Mouse (Mus musculus) adrenal gland (tissue): ENCODE data around the gene Pygo2.

ENCODE experiments used
- intact Hi-C: fragments of 180-260 bp; cut with DNase I; formaldehyde crosslinking; loops from one replicate; pipeline ENCODE4 v1.15.1; 2025

Gene Pygo2

DNA sequence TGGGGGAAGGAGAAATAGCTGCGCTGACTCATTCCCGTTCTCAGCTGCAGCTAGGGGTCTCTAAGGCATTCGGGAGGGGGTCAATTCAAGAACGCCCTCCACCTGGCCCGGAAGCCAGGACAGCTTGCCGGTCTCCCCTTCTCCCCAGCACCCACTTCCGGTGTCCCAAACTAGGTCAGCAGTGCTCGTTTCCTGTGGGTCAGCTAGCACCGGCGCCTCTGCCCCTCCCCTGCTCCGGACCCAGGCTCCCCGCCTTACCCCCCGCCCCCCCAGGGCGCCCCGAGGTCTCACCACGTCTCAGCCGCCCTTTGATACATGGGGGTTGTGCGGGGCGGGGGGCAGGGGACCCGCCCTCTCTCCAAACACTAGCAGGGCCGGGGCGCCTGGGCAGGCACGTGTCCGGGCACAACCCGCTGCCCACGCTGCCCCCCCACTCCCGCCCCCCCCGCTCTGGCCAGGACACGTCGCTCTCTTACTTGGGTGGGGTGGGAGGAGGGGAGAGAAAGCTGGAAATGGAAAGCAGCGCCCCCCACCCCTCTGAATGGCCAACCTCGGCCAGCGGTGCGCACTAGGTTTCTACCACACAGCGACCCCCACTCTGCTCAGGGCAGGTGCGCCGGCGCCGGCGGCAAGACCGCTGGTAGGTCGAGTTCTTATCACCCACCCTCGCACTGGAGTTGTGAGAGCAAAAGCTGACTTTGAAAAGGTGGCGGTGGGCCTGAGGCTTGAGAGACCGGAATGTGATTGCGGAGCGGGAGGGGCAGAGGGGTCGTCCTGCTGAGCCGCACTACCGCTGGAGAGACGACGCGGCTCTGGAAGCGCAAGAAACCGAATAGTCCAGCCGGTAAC, 38.1 kb upstream of the Pygo2 start:
- intact Hi-C loops, result no loop called here

DNA sequence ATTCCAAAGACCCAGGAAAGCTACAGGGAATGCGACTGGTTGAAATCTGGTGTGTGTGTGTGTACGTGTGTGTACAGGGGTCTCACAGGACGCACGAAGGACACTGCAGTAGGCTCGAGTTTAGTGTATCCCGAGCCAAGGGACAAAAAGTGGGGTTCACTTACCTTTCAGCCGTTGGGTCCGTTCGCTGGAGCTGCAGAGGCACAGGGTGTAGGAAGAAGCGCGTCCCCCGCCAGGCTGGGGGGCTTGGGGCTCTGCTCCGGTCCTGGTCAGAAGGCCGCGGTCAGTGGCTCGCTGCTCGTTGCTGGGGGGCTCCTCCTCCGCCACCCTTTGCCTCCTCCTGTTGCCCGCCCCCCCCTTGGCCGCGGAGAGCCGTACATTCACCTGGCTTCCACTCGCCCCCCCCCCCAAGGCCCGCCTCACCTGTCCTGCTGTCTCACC, 37.1 kb upstream of the Pygo2 start:
- intact Hi-C loops, result no loop called here

DNA sequence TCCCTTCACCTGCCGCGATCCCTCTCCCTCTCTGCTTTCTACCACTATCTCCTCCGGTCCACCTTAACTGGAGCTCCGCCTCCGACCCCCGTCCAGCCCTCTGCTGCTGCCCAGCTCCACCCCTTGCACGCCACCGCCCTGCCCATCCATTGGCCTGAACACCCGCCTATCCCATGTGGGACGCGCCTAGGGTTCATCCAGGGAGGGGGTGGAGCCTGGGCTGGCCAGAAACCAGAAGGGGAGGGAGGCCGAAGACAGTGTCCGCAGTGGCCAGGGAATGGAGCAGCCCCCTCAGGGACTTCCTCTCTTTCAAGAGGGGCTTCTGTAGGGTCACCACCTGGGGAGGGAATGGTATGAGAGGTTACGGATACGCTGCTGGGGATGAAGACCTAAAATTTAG, 36.4 kb upstream of the Pygo2 start:
- intact Hi-C loops, result no loop called here

DNA sequence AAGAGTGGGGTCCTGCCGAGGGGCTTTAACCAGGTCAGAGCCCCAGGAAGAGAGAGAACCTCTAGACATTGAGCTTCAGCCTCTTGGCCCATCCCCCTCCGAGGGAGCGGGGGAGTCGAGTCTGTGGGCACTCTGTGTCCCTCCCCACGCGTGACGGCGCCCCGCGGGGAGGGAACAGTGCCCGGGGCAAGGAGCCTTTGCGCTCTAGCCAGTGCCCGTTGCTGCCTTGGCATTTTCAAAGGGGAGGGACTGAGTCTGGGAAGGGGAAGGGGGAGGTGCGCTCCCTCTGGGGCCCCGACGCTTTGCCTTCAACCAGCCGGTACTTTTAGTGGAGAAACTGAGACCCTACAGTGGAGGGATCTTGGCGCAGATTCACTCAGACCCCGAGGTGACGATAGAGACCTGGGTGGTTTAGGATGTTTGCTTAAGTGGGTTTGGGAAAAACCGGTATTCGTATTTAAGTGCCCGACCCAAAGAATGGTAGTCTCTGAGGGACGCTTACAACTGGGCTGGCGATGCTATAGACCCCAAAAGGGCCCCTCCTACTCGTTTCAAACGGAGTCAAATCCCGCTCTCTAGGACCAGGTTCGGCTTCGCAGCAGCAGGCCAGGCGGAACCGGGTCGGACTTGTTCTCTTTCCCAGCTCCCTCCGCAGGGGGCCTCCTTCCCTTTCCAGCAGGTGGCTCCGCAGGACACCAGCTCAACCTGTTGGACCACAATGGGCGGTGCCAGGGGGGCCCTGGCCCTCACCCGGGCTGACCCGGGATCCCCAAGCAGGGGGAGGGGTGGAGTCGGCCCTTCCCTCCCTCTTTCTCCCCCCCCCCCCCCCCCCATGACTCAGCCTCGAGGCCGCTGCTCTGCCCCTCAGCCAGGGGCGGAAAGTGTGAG, 35.8 kb upstream of the Pygo2 start, which contains the start of gene Zbtb7b:
Zbtb7b (minus strand) TSS at position 771 of the 888 bp plus-strand sequence.
- intact Hi-C loops, result no loop called here

DNA sequence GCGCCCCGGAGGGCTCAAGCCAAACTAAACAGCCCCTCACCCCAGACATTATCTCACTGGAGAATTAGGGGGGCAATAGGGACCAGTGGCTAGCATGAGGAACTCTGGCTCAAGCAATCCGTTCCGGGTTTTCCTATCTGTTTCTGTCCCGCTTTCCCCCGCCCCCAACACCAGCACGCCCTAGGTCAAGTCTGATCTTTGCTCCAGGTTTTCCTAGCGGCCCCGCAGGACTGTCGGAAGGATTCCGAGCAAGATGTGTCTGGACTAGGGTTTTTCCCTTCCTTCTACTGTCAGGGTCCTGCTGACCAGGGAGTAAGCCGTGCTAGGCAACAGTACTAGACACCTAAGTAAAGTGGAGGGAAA, 35.1 kb upstream of the Pygo2 start:
- intact Hi-C loops, result no loop called here

DNA sequence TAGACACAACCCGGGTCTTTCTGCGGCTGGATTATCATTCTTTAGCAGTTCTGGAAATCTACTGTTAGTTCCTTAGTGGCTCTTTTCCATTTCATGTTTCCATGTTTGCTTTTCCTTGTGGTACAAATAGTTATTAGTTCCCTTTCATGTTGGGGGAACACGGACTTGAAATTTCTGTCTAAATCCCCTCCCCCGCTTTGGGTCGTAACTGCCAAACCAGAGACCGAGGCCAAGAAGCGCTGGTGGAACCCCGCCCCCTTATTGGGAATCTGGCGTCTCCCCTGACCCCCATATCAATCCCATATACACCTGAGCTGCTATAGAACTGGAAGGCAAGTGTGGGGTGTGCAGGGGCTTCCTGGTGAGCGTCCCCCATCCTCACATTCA, 34.6 kb upstream of the Pygo2 start:
- intact Hi-C loops, result no loop called here

DNA sequence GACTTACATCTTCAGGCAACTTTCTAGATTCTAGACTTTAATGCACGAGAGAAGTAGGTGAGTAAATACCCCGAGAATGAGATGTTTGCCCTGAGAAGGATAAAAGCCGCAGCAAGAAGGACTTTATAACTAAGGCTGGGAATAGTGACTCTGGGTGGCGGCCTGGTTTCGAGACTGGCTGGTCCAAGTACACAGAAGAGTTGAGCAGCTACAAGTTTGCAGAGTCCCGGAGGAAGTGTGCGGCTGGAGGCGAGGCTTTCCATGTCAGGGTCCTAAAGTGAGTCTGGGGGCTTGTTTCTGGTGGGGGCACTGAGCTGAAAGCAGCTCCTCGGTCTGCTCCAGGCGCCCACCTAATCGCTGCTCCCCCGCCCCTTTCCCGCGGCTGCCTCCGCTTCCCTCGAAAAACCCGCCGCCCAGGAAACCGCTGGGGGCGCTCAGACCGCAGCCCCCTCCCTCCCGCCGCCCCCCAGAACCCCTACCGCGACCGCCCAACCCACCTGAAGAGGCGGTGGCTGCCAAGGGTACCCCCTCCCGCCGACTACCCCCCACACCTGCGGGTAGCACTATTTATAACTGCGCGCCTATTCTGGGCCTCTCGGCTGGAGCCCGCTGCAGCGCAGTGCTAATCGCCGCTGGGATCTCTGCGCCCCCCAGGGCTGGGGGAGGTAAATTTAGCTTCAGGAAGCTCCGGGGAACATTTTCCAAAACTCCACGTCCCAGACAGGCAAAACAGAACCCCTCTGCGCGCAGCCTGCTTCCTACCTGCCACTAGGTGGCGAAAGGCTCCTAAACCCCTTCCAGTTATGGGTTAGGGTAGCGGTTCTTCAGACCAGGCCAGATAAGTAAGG, 34.0 kb upstream of the Pygo2 start:
- intact Hi-C loops, result no loop called here

DNA sequence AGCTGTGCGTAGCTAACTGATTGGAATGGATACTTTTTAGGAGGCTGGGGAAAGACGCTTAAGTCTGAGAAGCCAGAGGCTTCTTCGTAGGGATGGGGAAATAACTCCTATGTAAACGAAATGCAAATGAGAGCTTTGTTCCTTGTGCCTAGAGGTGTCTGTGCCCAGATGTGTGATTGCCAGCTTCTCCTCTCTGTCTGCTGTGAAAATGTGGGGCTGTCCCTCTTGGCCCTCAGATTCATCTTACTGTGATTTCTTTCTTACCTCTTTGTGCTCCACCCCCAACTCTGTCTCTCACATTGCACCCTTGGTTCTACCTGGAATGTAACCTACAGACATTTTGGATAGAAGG, 33.4 kb upstream of the Pygo2 start:
- intact Hi-C loops, result no loop called here

DNA sequence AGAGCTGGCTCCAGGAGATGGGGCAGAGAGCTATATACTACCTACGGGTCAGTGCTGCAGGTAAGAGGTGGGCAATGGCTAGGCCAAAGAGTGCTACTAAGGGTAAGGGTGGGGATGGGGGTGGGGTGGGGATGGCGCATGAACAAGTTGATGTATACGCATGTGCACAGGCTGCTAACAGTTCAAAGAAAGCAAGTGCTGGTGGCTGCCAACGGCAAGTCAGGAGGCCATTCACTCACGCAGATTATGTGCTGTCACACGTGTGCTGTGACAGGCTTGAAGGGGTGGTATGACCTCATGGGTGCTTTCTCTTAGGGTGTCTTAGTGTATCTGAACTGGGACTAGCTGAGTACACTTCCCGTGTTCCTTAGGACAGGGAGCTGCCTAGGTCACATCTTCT, 28.7 kb upstream of the Pygo2 start:
- intact Hi-C loops, result no loop called here

DNA sequence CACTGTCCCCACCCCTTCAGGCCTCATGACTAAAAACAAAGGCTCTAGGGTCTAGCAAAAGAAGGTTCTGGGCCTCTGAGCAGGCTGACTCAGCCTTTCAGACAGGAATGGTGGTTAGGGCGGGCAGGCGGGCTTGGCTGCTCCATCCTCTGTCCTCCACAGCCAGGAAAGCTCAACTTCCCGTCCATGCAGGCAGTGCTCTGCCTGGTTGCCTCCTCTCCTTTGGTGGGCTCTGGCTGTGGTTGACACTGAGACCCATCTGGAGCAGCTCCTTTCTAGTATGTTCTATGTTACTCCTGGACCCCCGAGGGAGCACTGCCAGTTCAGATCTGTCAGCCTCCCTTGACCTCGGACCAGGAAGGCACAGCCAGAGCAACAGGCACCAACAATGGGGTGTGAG, 27.3 kb upstream of the Pygo2 start, which contains the start of gene Lenep:
Lenep (minus strand) TSS at position 101 of the 400 bp plus-strand sequence.
- intact Hi-C loops, result no loop called here

DNA sequence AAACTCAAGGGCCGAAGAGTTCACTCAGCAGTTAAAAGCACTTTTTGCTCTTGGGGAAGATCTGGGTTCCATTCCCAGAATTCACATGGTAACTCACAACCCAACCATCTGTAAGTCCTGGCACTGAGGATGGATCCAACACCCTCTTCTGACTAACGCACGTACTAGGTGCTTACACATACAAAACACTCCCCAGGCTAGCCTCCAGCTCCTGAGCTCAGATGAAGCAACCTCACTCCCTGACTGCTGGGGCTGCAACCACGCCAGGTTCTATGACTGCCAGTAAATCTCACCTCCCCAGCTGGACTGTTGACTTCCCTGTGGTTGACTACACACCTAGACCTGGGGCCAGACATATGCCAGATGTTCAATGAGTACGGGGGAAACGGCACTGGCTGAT, 23.1 kb upstream of the Pygo2 start:
- intact Hi-C loops, result no loop called here

DNA sequence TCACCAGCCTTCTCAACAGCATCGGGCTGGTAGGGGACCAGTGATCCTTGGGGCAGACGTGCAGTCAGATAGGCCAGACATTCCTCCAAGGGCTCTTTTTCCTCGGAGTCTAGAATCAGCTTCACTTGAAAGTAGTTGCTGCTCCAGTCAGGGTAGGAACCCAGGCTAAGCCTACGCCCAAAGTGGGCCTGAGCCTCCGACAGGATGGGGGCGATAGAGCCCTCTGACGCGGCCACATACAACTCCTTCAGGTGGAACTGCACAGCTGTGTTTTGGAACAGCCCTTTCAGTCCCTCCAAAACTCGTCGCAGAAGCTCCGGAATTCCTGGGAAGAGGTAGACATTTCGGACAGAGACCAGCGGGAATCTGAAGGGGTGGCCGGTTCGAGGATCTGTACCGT, 21.6 kb upstream of the Pygo2 start:
- intact Hi-C loops, result no loop called here

DNA sequence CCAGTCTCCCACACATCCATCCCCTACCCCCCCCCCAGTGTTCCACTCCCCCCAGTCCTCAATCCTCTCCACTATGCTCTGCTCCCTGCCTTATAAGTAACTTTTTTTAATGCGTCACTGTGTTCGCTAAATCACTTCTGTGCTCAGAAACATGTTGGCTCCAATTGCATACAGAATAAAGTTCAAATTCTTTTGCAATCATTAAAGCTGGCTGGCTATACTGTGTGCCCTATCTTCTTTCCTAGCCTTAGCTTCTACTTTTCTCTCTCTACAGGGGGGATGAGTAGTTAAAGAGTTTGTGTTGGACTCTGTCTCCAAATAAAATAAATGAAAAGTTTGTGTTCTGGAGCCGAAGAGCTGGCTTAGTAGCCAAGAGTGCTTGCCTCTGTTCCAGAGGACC, 20.3 kb upstream of the Pygo2 start:
- intact Hi-C loops, result no loop called here

DNA sequence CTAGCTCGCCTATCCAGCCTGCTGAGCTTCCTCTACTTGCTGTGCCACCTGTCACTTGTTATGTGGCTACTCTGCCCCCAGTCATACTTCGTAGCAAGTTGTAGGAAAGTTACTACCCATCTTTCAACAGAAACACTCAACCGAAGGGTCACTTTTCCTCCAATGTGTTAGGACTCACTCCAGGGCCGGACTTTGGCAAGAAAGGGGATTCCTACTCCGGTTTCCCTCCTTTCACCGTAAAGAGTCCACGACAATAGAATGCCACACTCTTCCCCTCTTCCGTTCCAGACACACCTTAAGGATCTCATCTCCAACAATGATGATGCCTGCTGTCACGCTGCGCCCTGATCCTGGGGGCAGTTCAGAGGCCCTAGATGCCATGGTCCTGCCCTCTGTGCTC, 19.1 kb upstream of the Pygo2 start:
- intact Hi-C loops, result no loop called here

DNA sequence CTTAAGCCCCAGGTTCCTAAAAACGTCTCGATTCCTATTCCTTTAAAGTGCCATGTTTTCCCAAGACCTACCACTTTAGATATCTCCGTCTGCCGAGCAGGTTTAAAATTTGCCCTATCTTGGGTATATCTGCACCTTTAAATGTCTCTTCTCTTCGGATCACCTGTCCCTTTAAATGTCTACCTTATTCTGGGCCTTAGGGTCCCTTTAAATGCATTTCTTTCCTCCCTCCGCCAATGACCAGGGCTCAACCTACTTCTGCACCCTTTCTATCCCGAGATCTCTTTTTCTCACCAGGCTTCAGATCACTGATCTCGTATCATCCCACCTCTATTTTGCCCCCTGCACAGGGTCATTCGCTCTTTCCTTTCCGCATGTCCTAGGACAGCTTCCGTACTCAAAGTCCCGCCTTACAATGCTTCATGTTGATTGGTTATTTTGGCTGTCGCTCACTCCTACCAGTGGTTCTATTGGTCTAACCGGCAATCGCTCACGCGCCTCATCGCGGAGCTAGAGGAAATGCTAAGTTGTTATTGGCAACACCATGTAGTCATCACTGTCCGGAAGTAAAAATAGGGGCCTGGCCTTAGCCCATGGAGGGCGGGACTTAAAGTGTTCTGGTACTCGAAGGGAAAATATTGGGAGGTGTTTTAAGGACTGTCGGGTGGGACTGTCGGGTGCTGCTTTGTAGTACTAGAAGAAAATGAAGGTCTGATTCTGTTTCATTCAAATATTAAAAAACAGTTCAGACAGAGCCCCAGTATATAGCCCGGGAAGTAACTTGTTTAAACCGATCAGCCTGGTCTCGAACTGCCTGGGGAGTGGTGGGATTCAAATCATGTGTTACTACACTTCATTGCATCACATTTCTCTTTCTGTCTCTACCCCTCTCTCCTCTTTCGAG, 18.3 kb upstream of the Pygo2 start, which contains the start of gene Flad1:
Flad1 (minus strand) TSS at position 381 of the 904 bp plus-strand sequence.
- intact Hi-C loops, result no loop called here

DNA sequence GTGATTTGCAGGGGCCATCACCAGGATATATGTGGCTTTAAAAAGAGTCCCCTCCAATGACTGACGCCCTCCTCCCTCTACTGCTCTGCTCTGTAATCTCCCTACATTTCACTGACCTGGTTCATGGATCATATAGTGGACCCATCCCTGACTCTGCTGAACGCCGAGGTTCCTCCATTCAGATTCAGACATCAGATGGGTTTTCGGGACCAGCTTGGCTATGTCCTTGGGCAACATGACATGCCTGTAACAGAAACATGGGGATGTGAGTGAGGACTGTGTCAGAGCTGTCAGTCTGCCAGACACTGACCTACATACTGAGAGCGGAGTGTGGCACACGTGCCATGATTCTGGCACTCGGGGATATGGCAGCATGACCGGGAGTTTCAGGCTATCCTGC, 13.9 kb upstream of the Pygo2 start:
- intact Hi-C loops, result no loop called here

DNA sequence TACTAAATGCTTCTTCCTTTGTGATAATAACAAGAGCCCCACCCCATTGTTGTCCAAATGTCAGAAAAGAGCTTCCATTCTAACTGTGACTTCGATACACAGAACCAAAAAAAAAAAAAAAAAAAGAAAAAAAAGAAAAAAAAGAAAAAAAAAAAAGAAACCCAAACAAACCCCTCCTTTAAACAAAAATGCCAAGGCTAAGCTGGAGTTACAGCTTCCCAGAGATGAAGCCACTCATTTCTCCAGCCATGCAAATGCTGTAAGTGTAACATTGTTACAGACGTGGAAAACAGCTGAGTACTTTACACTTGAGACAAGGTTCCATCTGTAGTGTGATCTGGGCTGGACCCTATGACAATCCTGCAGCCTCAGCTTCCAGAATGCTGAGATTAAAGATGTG, 12.9 kb upstream of the Pygo2 start:
- intact Hi-C loops, result no loop called here

DNA sequence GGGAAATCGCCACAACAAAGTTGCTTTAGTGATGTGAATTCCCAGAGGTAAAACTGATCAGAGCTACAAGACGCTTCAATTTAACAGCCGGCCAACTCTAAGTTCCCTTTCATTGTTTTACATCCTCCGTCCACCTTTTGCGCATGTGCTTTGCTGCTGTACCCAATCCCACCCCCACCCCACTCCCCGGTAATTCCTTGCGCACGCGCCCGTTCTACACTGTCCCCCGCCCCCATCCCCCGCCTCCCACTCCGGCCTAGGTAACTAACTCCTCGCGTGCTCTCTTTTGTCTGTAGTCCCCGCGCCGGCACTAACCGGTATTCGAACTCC, 12.2 kb upstream of the Pygo2 start:
- intact Hi-C loops, result no loop called here

DNA sequence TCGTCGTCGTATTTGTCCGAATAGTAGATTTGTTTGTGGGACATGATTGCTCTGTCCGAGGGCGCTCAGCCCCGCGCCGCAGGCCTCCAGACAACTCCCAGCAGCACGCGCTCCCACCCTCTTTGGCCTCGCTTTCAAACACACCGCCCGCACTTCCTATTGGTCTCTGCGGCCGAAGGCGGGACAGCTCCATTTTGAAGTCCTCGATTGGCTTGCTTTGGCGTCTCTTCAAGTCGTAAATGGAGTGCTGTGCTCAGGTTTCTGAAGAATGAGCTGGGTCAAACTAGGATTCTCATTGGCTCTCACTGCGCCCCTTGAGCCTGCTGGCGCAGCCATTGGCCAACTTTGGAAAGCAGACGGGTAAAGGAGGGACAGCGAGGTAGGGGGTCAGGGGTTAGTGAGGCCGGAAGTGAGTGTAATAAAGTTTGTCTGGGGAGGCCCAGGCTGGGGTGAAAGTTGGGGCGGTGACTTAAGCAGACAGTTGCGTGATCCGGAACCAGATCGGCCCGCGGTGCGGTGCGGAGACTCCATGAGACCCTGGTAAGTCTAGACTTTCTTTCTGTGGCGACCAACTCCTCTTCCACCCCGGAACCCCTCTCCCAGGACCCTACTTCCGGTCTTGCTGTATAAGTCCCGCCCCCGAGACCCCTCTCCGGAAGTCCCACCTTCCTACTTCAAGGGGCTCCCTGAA, 11.7 kb upstream of the Pygo2 start, which contains the start of the genes Cks1b and Shc1:
Cks1b (minus strand) TSS at position 214 of the 691 bp plus-strand sequence.
Shc1 (plus strand) TSS at position 274 of the 691 bp plus-strand sequence.
- intact Hi-C loops, result no loop called here

DNA sequence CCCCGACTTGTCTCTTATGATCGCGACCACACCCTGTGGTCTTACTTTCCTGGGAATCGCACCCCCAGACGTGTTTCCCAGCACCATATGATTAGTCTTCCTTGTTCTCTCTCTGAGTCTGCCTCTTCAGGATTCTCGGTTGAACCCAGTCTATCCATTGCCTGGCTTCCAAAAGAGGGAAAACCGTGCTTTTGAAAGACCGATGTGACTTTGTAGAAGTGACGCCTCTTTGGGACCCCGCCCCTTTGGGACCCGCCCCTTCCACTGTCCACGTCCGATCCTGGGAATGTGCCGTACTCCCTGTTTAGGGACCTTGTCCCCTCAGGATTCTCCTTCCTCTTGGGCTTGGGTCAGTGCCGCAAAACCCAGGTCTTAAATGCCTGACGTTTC, 11.2 kb upstream of the Pygo2 start:
- intact Hi-C loops, result no loop called here
